Mouse (Mus musculus) hindbrain, embryonic 11.5 days (tissue): ENCODE results near the gene Padi2. TPM values are rescaled to one million over a fixed set of nuclear protein-coding genes. Genes with fewer than 3 reads are reported as not detected.

Source experiments
- polyA plus RNA-seq: library from polyadenylated mRNA; unstranded; fragments of >200 nt; fragmentation: Nextera tagmentation; extraction: Ambion mirVana; gene quantifications from 2 replicates; pipeline ENCODE4 v1.2.1, GENCODE M21; 2014

Gene Padi2
- polyA plus RNA-seq, 1 experiment from 2014 or later, result 1.2 TPM

Other genes starting within 250 kb of the Padi2 start
- gene Arhgef10l, start 240.3 kb upstream of the Padi2 start, polyA plus RNA-seq, result 13.8 and 14.5 TPM in 2 replicates
- gene Rcc2, start 205.8 kb upstream of the Padi2 start, polyA plus RNA-seq, result 44.3 and 59.6 TPM in 2 replicates
- 0.13 TPM in 1 of 2 replicates, not detected in the other for gene Padi6, start 163.7 kb upstream of the Padi2 start, polyA plus RNA-seq
- gene Padi4, start 132.1 kb upstream of the Padi2 start, polyA plus RNA-seq, result 0.25 and 0.37 TPM in 2 replicates
- not detected in 2 replicates for gene Padi3, start 95.7 kb upstream of the Padi2 start, polyA plus RNA-seq
- 0.05 and 0.08 TPM in 2 replicates for gene Padi1, start 60.6 kb upstream of the Padi2 start, polyA plus RNA-seq
- 413 and 428 TPM in 2 replicates for gene Sdhb, start 54.9 kb downstream of the Padi2 start, polyA plus RNA-seq
- gene Atp13a2, start 80.5 kb downstream of the Padi2 start, polyA plus RNA-seq, result 34.9 and 39.8 TPM in 2 replicates
- 266 and 286 TPM in 2 replicates for gene Mfap2, start 104.1 kb downstream of the Padi2 start, polyA plus RNA-seq
- gene Crocc, start 154.2 kb downstream of the Padi2 start, polyA plus RNA-seq, result 6.3 and 7.6 TPM in 2 replicates
- gene Necap2, start 172.0 kb downstream of the Padi2 start, polyA plus RNA-seq, result 50.8 and 51.7 TPM in 2 replicates
- gene Spata21, start 182.0 kb downstream of the Padi2 start, polyA plus RNA-seq, result 0.17 and 0.19 TPM in 2 replicates
- 35.5 and 35.7 TPM in 2 replicates for gene Szrd1, start 233.4 kb downstream of the Padi2 start, polyA plus RNA-seq
- gene Fbxo42, start 241.6 kb downstream of the Padi2 start, polyA plus RNA-seq, result 21.9 and 24.8 TPM in 2 replicates